Mouse (Mus musculus) myocyte (in vitro differentiated cells): ENCODE data around the gene Rnf43.

Experiments used
- CEBPB ChIP-seq: IDR thresholded peaks from 2 replicates; pipeline ENCODE4 v1.6.1; 2011; ENCODE audit warnings: mild to moderate bottlenecking, moderate library complexity; ENCODE audit not compliant: poor library complexity, insufficient read depth, severe bottlenecking
- E2F4 ChIP-seq: IDR thresholded peaks from one replicate; pipeline ENCODE4 v1.6.1; 2011; ENCODE audit warnings: mild to moderate bottlenecking, control low read depth, moderate library complexity; ENCODE audit not compliant: insufficient read depth
- MAX ChIP-seq: IDR thresholded peaks from one replicate; pipeline ENCODE4 v1.6.1; 2011; ENCODE audit warnings: low read depth, mild to moderate bottlenecking, control low read depth
- POLR2A ChIP-seq: IDR thresholded peaks from one replicate; pipeline ENCODE4 v1.6.1; 2011; ENCODE audit warnings: low read depth, mild to moderate bottlenecking, control low read depth, moderate library complexity; ENCODE audit not compliant: insufficient read length
- POLR2AphosphoS2 ChIP-seq: IDR thresholded peaks from one replicate; pipeline ENCODE4 v1.6.1; 2011; ENCODE audit warnings: low read depth, control low read depth; ENCODE audit not compliant: insufficient read length
- TCF12 ChIP-seq: IDR thresholded peaks from one replicate; pipeline ENCODE4 v1.6.1; 2011; ENCODE audit warnings: mild to moderate bottlenecking, control low read depth; ENCODE audit not compliant: poor library complexity, insufficient read depth, severe bottlenecking
- USF1 ChIP-seq: IDR thresholded peaks from one replicate; pipeline ENCODE4 v1.6.1; 2011; ENCODE audit warnings: low read depth, mild to moderate bottlenecking, control low read depth, moderate library complexity

DNA sequence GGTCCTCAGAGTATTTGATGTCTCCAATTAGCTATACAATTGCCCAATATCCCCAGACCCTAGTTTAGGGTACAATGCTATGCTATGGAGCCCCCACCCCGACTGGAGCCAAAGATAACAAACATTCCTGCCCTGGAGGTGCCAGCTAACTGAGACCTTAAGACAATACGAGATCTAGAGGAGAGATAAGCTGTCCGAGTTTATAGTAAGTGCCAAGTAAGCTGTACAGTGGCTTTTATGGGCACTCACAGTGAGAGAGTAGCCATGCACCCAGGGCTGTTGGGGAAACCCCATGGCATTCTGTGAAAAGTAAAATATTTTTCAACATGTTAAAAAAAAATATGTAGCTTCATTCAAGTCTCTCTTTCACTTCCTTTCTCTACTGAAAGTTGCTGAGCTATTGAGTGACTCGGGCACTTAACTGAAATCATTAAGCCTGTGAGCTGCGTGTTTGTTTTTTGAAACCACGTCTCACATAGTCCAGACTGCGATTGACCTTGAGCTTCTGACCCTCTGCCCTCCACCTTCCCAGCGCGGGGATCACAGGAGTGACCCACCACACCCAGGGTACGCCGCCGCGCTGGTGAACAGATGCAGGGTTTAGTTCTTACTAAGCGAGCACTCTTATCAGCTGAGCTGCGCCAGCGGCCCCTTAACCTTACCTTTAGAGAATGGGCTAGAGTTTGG, 27.7 kb downstream of the Rnf43 start:
- no peak for TF ChIP-seq MAX
- TF ChIP-seq POLR2A, result no peak
- no peak for TF ChIP-seq USF1
- no peak for TF ChIP-seq TCF12
- TF ChIP-seq POLR2AphosphoS2, result no peak
- no peak for TF ChIP-seq E2F4
- no peak for TF ChIP-seq CEBPB
